Mouse (Mus musculus) ES-E14 (cell line): ENCODE data around the gene Naa10.

ENCODE experiments used
- CHD2 ChIP-seq: IDR thresholded peaks from 2 replicates; pipeline ENCODE4 v1.6.1; 2014; ENCODE audit warnings: mild to moderate bottlenecking, low read depth, low read length, inconsistent platforms
- ZC3H11A ChIP-seq: IDR thresholded peaks from 2 replicates; pipeline ENCODE4 v1.6.1; 2012; ENCODE audit warnings: low read depth, mild to moderate bottlenecking, inconsistent platforms, low read length, borderline replicate concordance
- ZNF384 ChIP-seq: IDR thresholded peaks from 2 replicates; pipeline ENCODE4 v1.6.1; 2012; ENCODE audit warnings: low read depth, low read length, inconsistent platforms

- TF ChIP-seq ZC3H11A = no peak
- TF ChIP-seq ZNF384 = no peak
- no peak for TF ChIP-seq CHD2
These were observed 27.6 kb upstream of the Naa10 start for GRCm38 (mm10) chrX:73949341-73949740.
